Mouse (Mus musculus): ENCODE measurements around the gene Cdsn.

DNA sequence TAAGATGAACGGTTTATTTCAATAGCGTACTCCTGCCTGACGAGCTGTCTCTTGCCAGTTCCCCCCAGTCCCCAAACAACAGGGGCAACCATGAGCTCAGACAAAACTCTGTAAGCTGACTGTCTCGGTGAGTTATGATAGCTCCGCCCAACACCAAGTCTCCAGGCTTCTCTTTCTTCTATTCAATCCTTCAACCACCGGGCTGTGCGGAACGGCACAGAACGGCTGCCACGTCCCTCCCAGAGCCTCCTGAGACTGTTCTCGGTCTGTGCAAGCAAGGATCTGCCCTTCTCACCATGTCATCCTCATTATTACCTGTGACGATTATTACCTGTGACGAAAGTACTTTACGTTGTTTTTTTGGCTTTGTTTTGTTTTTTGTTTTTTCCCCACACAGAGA is 18.9 kb downstream of the Cdsn start:
- no peak for TF ChIP-seq CTCF (IDR thresholded peaks at IDR 0.05; ENCODE audit: insufficient read depth, low read length)
- TF ChIP-seq POLR2A (IDR thresholded peaks at IDR 0.05; ENCODE audit: borderline replicate concordance, extremely low read depth, low read depth, low read length), result no peak

Data from lung, adult 2 months (tissue).